Mouse (Mus musculus): ENCODE measurements around the gene Slc4a1. TPM values are rescaled to one million over a fixed set of nuclear protein-coding genes. Genes with fewer than 3 reads are reported as not detected.

Slc4a1 gene
- polyA plus RNA-seq, 1 experiment from 2014 or later, result 2.3 TPM

GRCm38 (mm10) chr11:102350416-102350815 lies 15.6 kb downstream of the Slc4a1 start:
- Histone ChIP-seq H3K4me2 (ENCODE audit: low read length) (no peak overlapping the region), H3K27ac (ENCODE audit: low read length) (no peak overlapping the region), H3K4me3 (ENCODE audit: low read depth, low read length) (no peak overlapping the region), H3K9me3 (replicated peaks; ENCODE audit: control insufficient read depth, low read length, poor library complexity, severe bottlenecking) (no peaks in the 10 kb centered on the region), H3K9ac (ENCODE audit: low read depth, low read length) (no peak overlapping the region), H3K27me3 (ENCODE audit: control insufficient read depth, insufficient read depth, low read depth, low read length) (no peaks in the 10 kb centered on the region), H3K4me1 (ENCODE audit: control insufficient read depth, insufficient read depth, low read length) (no peaks in the 10 kb centered on the region), H3K36me3 (ENCODE audit: control insufficient read depth, insufficient read depth, low read length) (no peaks in the 10 kb centered on the region)
- no peak for ATAC-seq
- WGBS, result 82% methylated on average over 4 of the region's 4 CpGs

DNA sequence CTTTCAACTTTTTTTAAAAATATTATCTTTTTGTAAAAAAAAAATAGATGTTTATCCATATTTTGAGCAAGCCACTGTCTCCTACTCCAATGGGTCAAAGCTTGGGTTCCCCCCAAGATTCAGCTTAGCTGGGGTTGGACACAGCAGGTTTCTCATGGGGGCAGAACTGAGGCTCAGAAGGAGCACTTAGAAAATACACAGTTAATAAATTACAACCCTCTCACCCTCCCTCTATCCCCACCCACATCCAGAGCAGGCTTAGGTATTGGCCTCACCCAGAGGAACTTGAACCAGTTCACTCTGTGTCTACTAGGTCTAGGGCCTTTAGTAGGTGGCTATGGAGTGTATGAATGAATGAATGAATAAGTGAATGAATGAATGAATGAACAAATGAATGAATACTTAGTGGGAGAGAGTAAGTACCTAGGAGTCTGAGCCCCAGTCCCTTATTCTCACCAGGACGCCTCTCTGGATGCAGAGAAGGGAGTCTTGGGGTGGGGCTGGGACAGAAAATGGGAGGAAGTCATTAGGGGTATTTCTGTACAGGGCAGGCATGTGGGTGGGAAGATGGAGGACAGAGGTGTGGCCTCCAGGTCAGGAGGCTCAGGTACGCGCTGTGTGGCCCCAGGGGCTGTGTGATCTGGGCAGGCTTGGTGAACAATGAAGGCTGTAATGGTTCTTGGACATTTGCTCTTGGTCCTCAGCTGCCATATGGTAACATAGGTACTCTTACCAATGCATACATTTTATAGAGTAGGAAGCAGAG lies 16.6 kb downstream of the Slc4a1 start:
- Histone ChIP-seq H3K27me3 (ENCODE audit: control insufficient read depth, insufficient read depth, low read depth, low read length) (no peaks in the 10 kb centered on the region), H3K9me3 (replicated peaks; ENCODE audit: control insufficient read depth, low read length, poor library complexity, severe bottlenecking) (no peaks in the 10 kb centered on the region), H3K4me1 (ENCODE audit: control insufficient read depth, insufficient read depth, low read length) (no peaks in the 10 kb centered on the region), H3K4me2 (ENCODE audit: low read length) (no peak overlapping the region), H3K36me3 (ENCODE audit: control insufficient read depth, insufficient read depth, low read length) (no peaks in the 10 kb centered on the region), H3K9ac (ENCODE audit: low read depth, low read length) (no peak overlapping the region), H3K4me3 (ENCODE audit: low read depth, low read length) (no peak overlapping the region), H3K27ac (ENCODE audit: low read length) (no peak overlapping the region)
- WGBS, result 94% methylated on average over 3 of the region's 3 CpGs
- no peak for ATAC-seq

DNA sequence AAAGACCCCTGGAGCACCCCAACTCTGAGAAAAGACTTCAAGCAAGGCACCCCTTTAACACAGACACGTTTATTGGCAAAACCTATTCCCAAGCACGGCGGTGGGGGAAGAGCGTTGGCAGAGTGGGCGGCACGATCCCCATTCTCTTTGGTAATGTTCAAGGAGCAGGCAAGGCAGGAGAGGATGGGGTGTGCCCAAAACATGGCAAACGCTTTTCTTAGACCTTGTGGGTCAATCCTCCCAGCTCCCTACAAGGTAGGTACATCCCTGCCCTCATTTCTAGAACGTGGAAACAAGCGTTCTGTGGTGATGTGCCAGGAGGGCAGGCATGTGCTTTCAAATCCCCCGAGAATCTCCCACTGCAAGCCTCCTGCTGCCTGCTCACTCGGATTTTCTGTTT lies 17.2 kb downstream of the Slc4a1 start:
- Histone ChIP-seq H3K27ac (ENCODE audit: low read length) (no peak overlapping the region), H3K9me3 (replicated peaks; ENCODE audit: control insufficient read depth, low read length, poor library complexity, severe bottlenecking) (no peaks in the 10 kb centered on the region), H3K27me3 (ENCODE audit: control insufficient read depth, insufficient read depth, low read depth, low read length) (no peaks in the 10 kb centered on the region), H3K4me1 (ENCODE audit: control insufficient read depth, insufficient read depth, low read length) (no peaks in the 10 kb centered on the region), H3K4me3 (ENCODE audit: low read depth, low read length) (no peak overlapping the region), H3K4me2 (ENCODE audit: low read length) (no peak overlapping the region), H3K9ac (ENCODE audit: low read depth, low read length) (no peak overlapping the region), H3K36me3 (ENCODE audit: control insufficient read depth, insufficient read depth, low read length) (no peaks in the 10 kb centered on the region)
- 80% methylated on average over 11 of the region's 11 CpGs for WGBS
- ATAC-seq, result no peak

DNA sequence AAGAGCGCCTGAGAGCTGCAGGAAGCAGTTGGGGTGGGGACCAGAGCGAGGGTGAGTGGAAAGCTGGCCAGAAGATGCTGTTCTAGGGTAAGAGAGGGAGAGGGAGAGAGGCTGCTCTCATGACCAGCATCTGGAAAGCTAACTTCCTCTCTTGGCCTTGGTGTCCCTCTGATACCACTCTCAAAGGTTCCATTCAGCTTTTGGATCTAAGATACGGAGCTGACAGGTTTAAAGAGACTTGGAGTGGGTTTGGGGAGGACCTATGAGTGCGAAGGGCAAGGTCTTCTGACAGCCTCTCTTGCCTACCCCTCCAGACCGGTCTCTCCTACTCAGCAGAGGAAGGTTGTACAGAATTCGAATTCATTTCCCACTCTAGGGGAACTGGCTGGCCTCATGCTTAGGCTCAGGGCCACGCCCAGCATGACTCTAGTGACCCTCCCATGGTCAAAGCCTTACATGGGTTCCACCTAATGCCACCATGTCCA lies 17.9 kb downstream of the Slc4a1 start:
- H3K4me1 ChIP-seq (ENCODE audit: control insufficient read depth, insufficient read depth, low read length), result no peaks in the 10 kb centered on the region
- H3K9ac ChIP-seq (ENCODE audit: low read depth, low read length), result no peak overlapping the region
- H3K27ac ChIP-seq (ENCODE audit: low read length), result no peak overlapping the region
- WGBS, result 88% methylated on average over 7 of the region's 7 CpGs
- H3K9me3 ChIP-seq (replicated peaks; ENCODE audit: control insufficient read depth, low read length, poor library complexity, severe bottlenecking), result no peaks in the 10 kb centered on the region
- no peak overlapping the region for H3K4me2 ChIP-seq (ENCODE audit: low read length)
- no peak for ATAC-seq
- no peak overlapping the region for H3K4me3 ChIP-seq (ENCODE audit: low read depth, low read length)
- H3K27me3 ChIP-seq (ENCODE audit: control insufficient read depth, insufficient read depth, low read depth, low read length), result no peaks in the 10 kb centered on the region
- H3K36me3 ChIP-seq (ENCODE audit: control insufficient read depth, insufficient read depth, low read length), result no peaks in the 10 kb centered on the region

DNA sequence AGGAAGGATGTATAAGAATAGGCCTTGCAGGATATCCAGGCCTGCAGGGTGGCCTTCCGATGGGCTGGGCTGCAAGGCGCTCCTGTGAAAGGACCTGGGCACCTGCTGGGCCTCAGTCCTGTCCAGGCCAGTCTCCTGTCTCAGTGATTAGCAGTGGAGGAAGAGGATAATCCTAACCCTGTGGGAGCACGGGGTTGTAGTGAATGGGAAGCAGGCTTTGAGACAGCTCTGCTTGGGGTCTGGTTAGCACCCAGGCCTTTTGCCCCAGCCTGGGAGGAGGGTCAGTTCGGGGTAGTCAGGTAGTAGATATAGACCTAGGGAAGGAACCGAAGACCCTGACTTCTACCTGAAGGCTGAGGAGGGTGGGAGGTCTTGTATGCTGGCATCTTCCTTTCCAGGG lies 18.3 kb downstream of the Slc4a1 start:
- Histone ChIP-seq H3K4me1 (ENCODE audit: control insufficient read depth, insufficient read depth, low read length) (no peaks in the 10 kb centered on the region), H3K4me3 (ENCODE audit: low read depth, low read length) (no peak overlapping the region), H3K9me3 (replicated peaks; ENCODE audit: control insufficient read depth, low read length, poor library complexity, severe bottlenecking) (no peaks in the 10 kb centered on the region), H3K4me2 (ENCODE audit: low read length) (no peak overlapping the region), H3K36me3 (ENCODE audit: control insufficient read depth, insufficient read depth, low read length) (no peaks in the 10 kb centered on the region), H3K27ac (ENCODE audit: low read length) (no peak overlapping the region), H3K9ac (ENCODE audit: low read depth, low read length) (no peak overlapping the region), H3K27me3 (ENCODE audit: control insufficient read depth, insufficient read depth, low read depth, low read length) (no peaks in the 10 kb centered on the region)
- ATAC-seq, result no peak
- 54% methylated on average over 5 of the region's 5 CpGs for WGBS

DNA sequence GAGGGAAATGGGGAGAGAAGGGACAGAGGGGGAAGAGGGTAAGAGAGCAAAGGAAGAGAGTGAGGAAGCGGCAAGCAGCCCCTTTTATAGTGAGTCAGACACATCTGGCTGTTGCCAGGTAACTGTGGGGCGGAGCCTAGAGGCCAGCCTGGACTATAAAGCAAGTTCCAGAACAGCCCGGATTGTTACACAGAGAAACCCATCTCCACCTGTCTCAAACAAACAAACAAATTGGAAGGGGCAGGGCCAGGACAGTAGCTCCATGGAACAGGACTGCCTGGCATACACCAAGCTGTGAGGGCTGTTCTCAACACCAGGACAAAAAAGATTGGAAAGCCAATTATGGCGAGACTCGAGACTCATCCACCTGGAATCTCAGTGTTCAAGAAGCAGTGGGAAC lies 19.1 kb downstream of the Slc4a1 start:
- Histone ChIP-seq H3K4me1 (ENCODE audit: control insufficient read depth, insufficient read depth, low read length) (no peaks in the 10 kb centered on the region), H3K9ac (ENCODE audit: low read depth, low read length) (no peak overlapping the region), H3K4me3 (ENCODE audit: low read depth, low read length) (no peak overlapping the region), H3K4me2 (ENCODE audit: low read length) (no peak overlapping the region), H3K27ac (ENCODE audit: low read length) (no peak overlapping the region), H3K9me3 (replicated peaks; ENCODE audit: control insufficient read depth, low read length, poor library complexity, severe bottlenecking) (no peaks in the 10 kb centered on the region), H3K36me3 (ENCODE audit: control insufficient read depth, insufficient read depth, low read length) (no peaks in the 10 kb centered on the region), H3K27me3 (ENCODE audit: control insufficient read depth, insufficient read depth, low read depth, low read length) (no peaks in the 10 kb centered on the region)
- 69% methylated on average over 5 of the region's 5 CpGs for WGBS
- ATAC-seq, result no peak

GRCm38 (mm10) chr11:102344458-102344857 lies 21.5 kb downstream of the Slc4a1 start:
- ATAC-seq, result no peak

DNA sequence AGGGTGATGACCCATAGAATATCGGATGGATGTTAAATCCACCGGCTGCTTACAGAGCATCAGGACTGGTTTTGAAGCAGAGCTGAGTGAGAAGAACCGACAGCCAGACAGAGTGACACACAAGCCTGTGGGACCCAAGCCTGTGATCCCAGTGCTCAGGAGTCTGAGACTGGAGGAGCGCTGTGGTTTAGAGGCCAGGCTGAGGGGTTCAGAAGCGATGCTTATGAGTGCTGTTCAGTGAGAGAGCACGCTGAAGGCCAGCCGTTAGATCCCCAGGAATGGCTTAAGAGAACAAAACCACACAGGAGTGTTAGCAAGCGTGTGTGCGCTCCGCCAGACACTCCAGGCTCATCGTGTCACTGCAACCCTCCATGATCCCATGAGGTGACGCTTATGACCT lies 23.3 kb downstream of the Slc4a1 start:
- H3K36me3 ChIP-seq (ENCODE audit: control insufficient read depth, insufficient read depth, low read length), result no peaks in the 10 kb centered on the region

More at GRCm38 (mm10) chr11:102344458-102344857, 21.5 kb downstream of the Slc4a1 start:
- Histone ChIP-seq H3K4me1 (ENCODE audit: control insufficient read depth, insufficient read depth, low read length) (no peaks in the 10 kb centered on the region), H3K27me3 (ENCODE audit: control insufficient read depth, insufficient read depth, low read depth, low read length) (no peaks in the 10 kb centered on the region), H3K36me3 (ENCODE audit: control insufficient read depth, insufficient read depth, low read length) (no peaks in the 10 kb centered on the region), H3K27ac (ENCODE audit: low read length) (no peak overlapping the region), H3K9ac (ENCODE audit: low read depth, low read length) (no peak overlapping the region), H3K4me2 (ENCODE audit: low read length) (no peak overlapping the region), H3K4me3 (ENCODE audit: low read depth, low read length) (no peak overlapping the region), H3K9me3 (replicated peaks; ENCODE audit: control insufficient read depth, low read length, poor library complexity, severe bottlenecking) (no peaks in the 10 kb centered on the region)
- WGBS, result 91% methylated on average over 3 of the region's 3 CpGs

DNA sequence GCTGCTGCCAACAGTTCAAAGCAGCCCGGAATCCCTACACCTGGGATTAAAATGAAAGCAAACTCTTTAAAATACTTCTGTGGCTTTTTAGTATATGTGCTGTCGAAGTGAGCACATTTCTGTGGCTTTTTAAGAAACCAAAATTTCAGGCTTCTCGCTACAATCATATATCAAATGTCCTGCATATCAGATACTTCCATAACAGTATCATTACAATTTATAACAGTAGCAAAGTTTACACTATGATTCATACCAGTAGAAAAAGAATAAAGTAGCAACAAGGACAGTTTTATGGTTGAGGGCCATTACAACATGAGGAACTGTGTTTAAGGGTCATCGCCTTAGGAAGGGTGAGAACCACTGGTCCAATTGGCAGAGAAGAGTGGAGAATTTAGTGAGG lies 24.9 kb downstream of the Slc4a1 start:
- Histone ChIP-seq H3K27ac (ENCODE audit: low read length) (no peak overlapping the region), H3K36me3 (ENCODE audit: control insufficient read depth, insufficient read depth, low read length) (no peaks in the 10 kb centered on the region), H3K27me3 (ENCODE audit: control insufficient read depth, insufficient read depth, low read depth, low read length) (no peaks in the 10 kb centered on the region), H3K9ac (ENCODE audit: low read depth, low read length) (no peak overlapping the region), H3K9me3 (replicated peaks; ENCODE audit: control insufficient read depth, low read length, poor library complexity, severe bottlenecking) (no peaks in the 10 kb centered on the region), H3K4me2 (ENCODE audit: low read length) (no peak overlapping the region), H3K4me3 (ENCODE audit: low read depth, low read length) (no peak overlapping the region), H3K4me1 (ENCODE audit: control insufficient read depth, insufficient read depth, low read length) (no peaks in the 10 kb centered on the region)
- WGBS, result 94% methylated on average over 4 of the region's 4 CpGs
- no peak for ATAC-seq

More for the DNA sequence above, 23.3 kb downstream of the Slc4a1 start:
- Histone ChIP-seq H3K27ac (ENCODE audit: low read length) (no peak overlapping the region), H3K9ac (ENCODE audit: low read depth, low read length) (no peak overlapping the region), H3K4me1 (ENCODE audit: control insufficient read depth, insufficient read depth, low read length) (no peaks in the 10 kb centered on the region), H3K4me2 (ENCODE audit: low read length) (no peak overlapping the region), H3K27me3 (ENCODE audit: control insufficient read depth, insufficient read depth, low read depth, low read length) (no peaks in the 10 kb centered on the region), H3K4me3 (ENCODE audit: low read depth, low read length) (no peak overlapping the region), H3K9me3 (replicated peaks; ENCODE audit: control insufficient read depth, low read length, poor library complexity, severe bottlenecking) (no peaks in the 10 kb centered on the region)
- WGBS, result 42% methylated on average over 12 of the region's 12 CpGs
- ATAC-seq, result no peak
